Mouse (Mus musculus) kidney, embryonic 16.5 days (tissue): Measurements from ENCODE around the gene Rgs6. TPM values are rescaled to one million over a fixed set of nuclear protein-coding genes. Genes with fewer than 3 reads are reported as not detected.

ENCODE experiments used
- ATAC-seq: fragments of 200-750 bp; cut with Nextera tagmentation; 2 replicates; pipeline ENCODE4 v1.8.0; 2017; ENCODE audit warnings: moderate TSS enrichment; ENCODE audit not compliant: low FRiP score, low TSS enrichment
- H3K27ac ChIP-seq: fragments of 300-500 bp; sonication (generic); 2 replicates; pipeline ENCODE4 v1.5.1; 2014; ENCODE audit warnings: low read length
- H3K27me3 ChIP-seq: fragments of 300-500 bp; sonication (generic); 2 replicates; pipeline ENCODE4 v1.6.1; 2014; ENCODE audit warnings: low read length, control low read depth, mixed read lengths; ENCODE audit not compliant: insufficient read depth
- H3K36me3 ChIP-seq: fragments of 300-500 bp; sonication (generic); 2 replicates; pipeline ENCODE4 v1.6.1; 2014; ENCODE audit warnings: low read length, control low read depth, mixed read lengths; ENCODE audit not compliant: insufficient read depth
- H3K4me1 ChIP-seq: fragments of 300-500 bp; sonication (generic); 2 replicates; pipeline ENCODE4 v1.6.1; 2014; ENCODE audit warnings: low read length, control low read depth, mixed read lengths; ENCODE audit not compliant: insufficient read depth
- H3K4me2 ChIP-seq: fragments of 300-500 bp; sonication (generic); replicated peaks from 2 replicates; pipeline ENCODE4 v1.6.1; 2014; ENCODE audit warnings: low read depth, low read length
- H3K4me3 ChIP-seq: fragments of 300-500 bp; sonication (generic); 2 replicates; pipeline ENCODE4 v1.5.1; 2014; ENCODE audit warnings: mild to moderate bottlenecking, low read length
- H3K9ac ChIP-seq: fragments of 300-500 bp; sonication (generic); replicated peaks from 2 replicates; pipeline ENCODE4 v1.6.1; 2014; ENCODE audit warnings: low read length
- H3K9me3 ChIP-seq: fragments of 300-500 bp; sonication (generic); 2 replicates; pipeline ENCODE4 v1.6.1; 2016; ENCODE audit warnings: low read length, control low read depth
- WGBS: fragments of 180-500 bp; shearing (Covaris S2); extraction: QIAGEN DNeasy Blood & Tissue Kit; methylation state at CpG from one replicate; pipeline ENCODE4 v1.1.7; 2014; 5-methylcytosine and 5-hydroxymethylcytosine counted together
- polyA plus RNA-seq: library from polyadenylated mRNA; unstranded; fragments of >200 nt; fragmentation: Nextera tagmentation; extraction: Ambion mirVana; gene quantifications from 2 replicates; pipeline ENCODE4 v1.2.1, GENCODE M21; 2015

Rgs6 gene
- polyA plus RNA-seq, 1 experiment from 2014 or later = 2.7 TPM

- Histone ChIP-seq H3K9me3 (no peaks in the 10 kb centered on the region), H3K27ac (no peak overlapping the region), H3K4me1 (no peaks in the 10 kb centered on the region), H3K36me3 (no peaks in the 10 kb centered on the region), H3K27me3 (no peaks in the 10 kb centered on the region), H3K9ac (no peak overlapping the region), H3K4me3 (no peak overlapping the region), H3K4me2 (no peak overlapping the region)
- WGBS = 83% methylated on average over 5 of the region's 5 CpGs
- ATAC-seq = no peak
These were observed 547.9 kb downstream of the Rgs6 start for GRCm38 (mm10) chr12:83136031-83136430.

GRCm38 (mm10) chr12:83136460-83136859, 548.4 kb downstream of the Rgs6 start:
- Histone ChIP-seq H3K36me3 (no peaks in the 10 kb centered on the region), H3K4me2 (no peak overlapping the region), H3K9ac (no peak overlapping the region), H3K4me3 (no peak overlapping the region), H3K4me1 (no peaks in the 10 kb centered on the region), H3K27me3 (no peaks in the 10 kb centered on the region), H3K27ac (no peak overlapping the region), H3K9me3 (no peaks in the 10 kb centered on the region)
- 90% methylated on average over 2 of the region's 2 CpGs for WGBS
- no peak for ATAC-seq

GRCm38 (mm10) chr12:83137001-83137400, 548.9 kb downstream of the Rgs6 start:
- H3K36me3 ChIP-seq = no peaks in the 10 kb centered on the region
- no peaks in the 10 kb centered on the region for H3K27me3 ChIP-seq
- no peak overlapping the region for H3K4me3 ChIP-seq
- no peaks in the 10 kb centered on the region for H3K4me1 ChIP-seq
- no peak for ATAC-seq
- H3K4me2 ChIP-seq = no peak overlapping the region
- no peak overlapping the region for H3K9ac ChIP-seq
- WGBS = 70% methylated on average over 3 of the region's 3 CpGs
- H3K9me3 ChIP-seq = no peaks in the 10 kb centered on the region
- no peak overlapping the region for H3K27ac ChIP-seq

- Histone ChIP-seq H3K9me3 (no peaks in the 10 kb centered on the region), H3K9ac (no peak overlapping the region), H3K36me3 (no peaks in the 10 kb centered on the region), H3K4me3 (no peak overlapping the region), H3K27ac (no peak overlapping the region), H3K4me1 (no peaks in the 10 kb centered on the region), H3K27me3 (no peaks in the 10 kb centered on the region), H3K4me2 (no peak overlapping the region)
- 33% methylated on average over 2 of the region's 2 CpGs for WGBS
- no peak for ATAC-seq
These were observed 553.1 kb downstream of the Rgs6 start for GRCm38 (mm10) chr12:83141164-83141563.

GRCm38 (mm10) chr12:83142507-83142906, 554.4 kb downstream of the Rgs6 start:
- Histone ChIP-seq H3K9ac (no peak overlapping the region), H3K4me2 (no peak overlapping the region), H3K4me1 (no peaks in the 10 kb centered on the region), H3K27me3 (no peaks in the 10 kb centered on the region), H3K4me3 (no peak overlapping the region), H3K9me3 (no peaks in the 10 kb centered on the region), H3K27ac (no peak overlapping the region), H3K36me3 (no peaks in the 10 kb centered on the region)
- ATAC-seq = no peak
- WGBS = 73% methylated on average over 2 of the region's 2 CpGs

GRCm38 (mm10) chr12:83143071-83143470, 555.0 kb downstream of the Rgs6 start:
- H3K9ac ChIP-seq = no peak overlapping the region
- H3K9me3 ChIP-seq = no peaks in the 10 kb centered on the region
- WGBS = 51% methylated on average over 3 of the region's 3 CpGs
- H3K4me1 ChIP-seq = no peaks in the 10 kb centered on the region
- no peaks in the 10 kb centered on the region for H3K36me3 ChIP-seq
- no peak overlapping the region for H3K27ac ChIP-seq
- no peak overlapping the region for H3K4me3 ChIP-seq
- no peaks in the 10 kb centered on the region for H3K27me3 ChIP-seq
- no peak overlapping the region for H3K4me2 ChIP-seq
- no peak for ATAC-seq

- no peak overlapping the region for H3K4me2 ChIP-seq
- WGBS = 82% methylated on average over 1 of the region's 1 CpGs
These were observed 555.5 kb downstream of the Rgs6 start for GRCm38 (mm10) chr12:83143574-83143973.

GRCm38 (mm10) chr12:83145074-83145473, 557.0 kb downstream of the Rgs6 start:
- Histone ChIP-seq H3K4me2 (no peak overlapping the region), H3K4me1 (no peaks in the 10 kb centered on the region), H3K9ac (no peak overlapping the region), H3K9me3 (no peaks in the 10 kb centered on the region), H3K4me3 (no peak overlapping the region), H3K27me3 (no peaks in the 10 kb centered on the region), H3K36me3 (no peaks in the 10 kb centered on the region), H3K27ac (no peak overlapping the region)
- 79% methylated on average over 3 of the region's 3 CpGs for WGBS
- no peak for ATAC-seq

More at GRCm38 (mm10) chr12:83143574-83143973, 555.5 kb downstream of the Rgs6 start:
- no peak overlapping the region for H3K27ac ChIP-seq
- no peaks in the 10 kb centered on the region for H3K27me3 ChIP-seq
- H3K9ac ChIP-seq = no peak overlapping the region
- H3K4me1 ChIP-seq = no peaks in the 10 kb centered on the region
- no peak overlapping the region for H3K4me3 ChIP-seq
- ATAC-seq = no peak
- H3K36me3 ChIP-seq = no peaks in the 10 kb centered on the region
- H3K9me3 ChIP-seq = no peaks in the 10 kb centered on the region

- H3K27me3 ChIP-seq = no peaks in the 10 kb centered on the region
- no peak overlapping the region for H3K27ac ChIP-seq
- WGBS = 87% methylated on average over 3 of the region's 3 CpGs
- no peaks in the 10 kb centered on the region for H3K36me3 ChIP-seq
- H3K4me1 ChIP-seq = no peaks in the 10 kb centered on the region
- H3K4me2 ChIP-seq = no peak overlapping the region
- ATAC-seq = no peak
- no peaks in the 10 kb centered on the region for H3K9me3 ChIP-seq
- no peak overlapping the region for H3K4me3 ChIP-seq
- no peak overlapping the region for H3K9ac ChIP-seq
These were observed 557.8 kb downstream of the Rgs6 start for GRCm38 (mm10) chr12:83145902-83146301.

- no peaks in the 10 kb centered on the region for H3K36me3 ChIP-seq
- H3K4me2 ChIP-seq = no peak overlapping the region
- no peaks in the 10 kb centered on the region for H3K27me3 ChIP-seq
- no peak overlapping the region for H3K4me3 ChIP-seq
- no peaks in the 10 kb centered on the region for H3K4me1 ChIP-seq
- H3K27ac ChIP-seq = no peak overlapping the region
- no peaks in the 10 kb centered on the region for H3K9me3 ChIP-seq
- no peak overlapping the region for H3K9ac ChIP-seq
- no peak for ATAC-seq
- WGBS = 35% methylated on average over 2 of the region's 2 CpGs
These were observed 558.8 kb downstream of the Rgs6 start for GRCm38 (mm10) chr12:83146917-83147316.

- H3K36me3 ChIP-seq = no peaks in the 10 kb centered on the region
- H3K9me3 ChIP-seq = no peaks in the 10 kb centered on the region
- H3K27ac ChIP-seq = no peak overlapping the region
- H3K4me2 ChIP-seq = no peak overlapping the region
- ATAC-seq = no peak
- H3K27me3 ChIP-seq = no peaks in the 10 kb centered on the region
- 81% methylated on average over 7 of the region's 7 CpGs for WGBS
- no peak overlapping the region for H3K9ac ChIP-seq
- H3K4me3 ChIP-seq = no peak overlapping the region
- H3K4me1 ChIP-seq = no peaks in the 10 kb centered on the region
These were observed 561.9 kb downstream of the Rgs6 start for GRCm38 (mm10) chr12:83150030-83150429.
